Mouse (Mus musculus) intestine, postnatal 0 days (tissue): Measurements from ENCODE around the gene Soat2. TPM values are rescaled to one million over a fixed set of nuclear protein-coding genes. Genes with fewer than 3 reads are reported as not detected.
A peak's percentile ranks its signal among the peaks of the same experiment; 100 is the strongest.
"Not testable (repeated sequence)": the region's sequence is repeated elsewhere in the genome, so short reads cannot be mapped to it uniquely, and the experiment has no call there.

Experiments used
- ATAC-seq: fragments of 200-750 bp; cut with Nextera tagmentation; 2 replicates; pipeline ENCODE4 v1.8.0; 2017; ENCODE audit warnings: mild to moderate bottlenecking, moderate TSS enrichment, moderate library complexity
- H3K27ac ChIP-seq: fragments of 300-500 bp; sonication (generic); 2 replicates; pipeline ENCODE4 v1.5.1; 2014; ENCODE audit warnings: mild to moderate bottlenecking, low read depth, low read length, moderate library complexity
- H3K27me3 ChIP-seq: fragments of 300-500 bp; sonication (generic); replicated peaks from 2 replicates; pipeline ENCODE4 v1.6.1; 2014; ENCODE audit warnings: low read length, mixed read lengths; ENCODE audit not compliant: control insufficient read depth, insufficient read depth
- H3K36me3 ChIP-seq: fragments of 300-500 bp; sonication (generic); 2 replicates; pipeline ENCODE4 v1.6.1; 2014; ENCODE audit warnings: mild to moderate bottlenecking, moderate library complexity; ENCODE audit not compliant: control insufficient read depth, insufficient read depth
- H3K4me1 ChIP-seq: fragments of 300-500 bp; sonication (generic); replicated peaks from 2 replicates; pipeline ENCODE4 v1.6.1; 2014; ENCODE audit warnings: antibody characterized with exemption, low read length, mixed read lengths; ENCODE audit not compliant: control insufficient read depth, insufficient read depth
- H3K4me2 ChIP-seq: fragments of 300-500 bp; sonication (generic); replicated peaks from 2 replicates; pipeline ENCODE4 v1.6.1; 2014; ENCODE audit warnings: low read depth, mild to moderate bottlenecking, moderate library complexity
- H3K4me3 ChIP-seq: fragments of 300-500 bp; sonication (generic); 2 replicates; pipeline ENCODE4 v1.5.1; 2014; ENCODE audit warnings: low read depth, low read length
- H3K9ac ChIP-seq: fragments of 300-500 bp; sonication (generic); 2 replicates; pipeline ENCODE4 v1.6.1; 2014; ENCODE audit warnings: mild to moderate bottlenecking, low read depth, low read length
- H3K9me3 ChIP-seq: fragments of 300-500 bp; sonication (generic); 2 replicates; pipeline ENCODE4 v1.6.1; 2016; ENCODE audit warnings: mixed run types; ENCODE audit not compliant: control insufficient read depth
- CTCF ChIP-seq: sonication (generic); IDR thresholded peaks from 2 replicates; pipeline ENCODE4 v1.5.1; 2016; ENCODE audit warnings: low read depth, mild to moderate bottlenecking, control low read depth, antibody characterized with exemption, moderate library complexity
- WGBS: fragments of 180-500 bp; shearing (Covaris S2); extraction: QIAGEN DNeasy Blood & Tissue Kit; methylation state at CpG from one replicate; pipeline ENCODE4 v1.1.7; 2014; 5-methylcytosine and 5-hydroxymethylcytosine counted together
- polyA plus RNA-seq: library from polyadenylated mRNA; unstranded; fragments of >200 nt; fragmentation: Nextera tagmentation; extraction: Ambion mirVana; gene quantifications from 2 replicates; pipeline ENCODE4 v1.2.1, GENCODE M21; 2015

Soat2 gene
- polyA plus RNA-seq, 1 experiment from 2014 or later, result 52.7 TPM

- no peak overlapping the region for H3K4me2 ChIP-seq
- peak overlapping the region; percentile 88 for H3K27ac ChIP-seq
- ATAC-seq, result no peak
- H3K36me3 ChIP-seq, result no peaks in the 10 kb centered on the region; the same call in 1 of the 2 replicates
- H3K9me3 ChIP-seq, result no peaks in the 10 kb centered on the region
- H3K27me3 ChIP-seq, result 0 out of 2 replicates have a peak, but pooled peaks cover 2% of the 10 kb centered on the region
- no peak overlapping the region for H3K9ac ChIP-seq
- H3K4me1 ChIP-seq, result no peaks in the 10 kb centered on the region
- no peak overlapping the region for H3K4me3 ChIP-seq
- TF ChIP-seq CTCF, result no peak
- 52% methylated on average over 4 of the region's 4 CpGs for WGBS
These were observed 765 bp upstream of the Soat2 start for GRCm38 (mm10) chr15:102149561-102149960.

- Histone ChIP-seq H3K27me3 (no peaks in the 10 kb centered on the region), H3K36me3 (peaks cover 3% of the 10 kb centered on the region; the same call in 1 of the 2 replicates), H3K9me3 (no peaks in the 10 kb centered on the region), H3K4me1 (no peaks in the 10 kb centered on the region), H3K4me3 (no peak overlapping the region), H3K27ac (no peak overlapping the region), H3K4me2 (no peak overlapping the region), H3K9ac (no peak overlapping the region)
- ATAC-seq, result no peak
- WGBS, result 50% methylated on average over 4 of the region's 4 CpGs
- TF ChIP-seq CTCF, result no peak
These were observed 2.3 kb downstream of the Soat2 start for GRCm38 (mm10) chr15:102152646-102153045.

GRCm38 (mm10) chr15:102155006-102155405 is 4.7 kb downstream of the Soat2 start:
- H3K27ac ChIP-seq, H3K4me1 ChIP-seq, ATAC-seq, H3K9me3 ChIP-seq, H3K27me3 ChIP-seq, H3K9ac ChIP-seq, H3K4me2 ChIP-seq, H3K4me3 ChIP-seq: not testable (repeated sequence)
- 96% methylated on average over 6 of the region's 6 CpGs for WGBS
- H3K36me3 ChIP-seq, result peaks cover 11% of the 10 kb centered on the region; the same call in 1 of the 2 replicates
- TF ChIP-seq CTCF, result peak; percentile 31

- no peak overlapping the region for H3K27ac ChIP-seq
- TF ChIP-seq CTCF, result no peak
- no peaks in the 10 kb centered on the region for H3K27me3 ChIP-seq
- peaks cover 14% of the 10 kb centered on the region; the same call in 1 of the 2 replicates for H3K36me3 ChIP-seq
- no peak overlapping the region for H3K9ac ChIP-seq
- ATAC-seq, result no peak
- no peak overlapping the region for H3K4me3 ChIP-seq
- H3K4me1 ChIP-seq, result no peaks in the 10 kb centered on the region
- no peaks in the 10 kb centered on the region for H3K9me3 ChIP-seq
- WGBS, result 51% methylated on average over 20 of the region's 20 CpGs
- no peak overlapping the region for H3K4me2 ChIP-seq
These were observed 6.5 kb downstream of the Soat2 start for GRCm38 (mm10) chr15:102156836-102157235.

GRCm38 (mm10) chr15:102160415-102161060 is 10.2 kb downstream of the Soat2 start:
- Histone ChIP-seq H3K27me3 (no peaks in the 10 kb centered on the region), H3K36me3 (peaks cover 14% of the 10 kb centered on the region; the same call in 1 of the 2 replicates), H3K4me3 (no peak overlapping the region), H3K9ac (no peak overlapping the region), H3K27ac (no peak overlapping the region), H3K4me1 (no peaks in the 10 kb centered on the region), H3K9me3 (no peaks in the 10 kb centered on the region), H3K4me2 (no peak overlapping the region)
- no peak for ATAC-seq
- WGBS, result 69% methylated on average over 26 of the region's 27 CpGs
- no peak for TF ChIP-seq CTCF

GRCm38 (mm10) chr15:102163900-102164693 is 13.8 kb downstream of the Soat2 start:
- H3K9ac ChIP-seq, result no peak overlapping the region

More at GRCm38 (mm10) chr15:102163900-102164693, 13.8 kb downstream of the Soat2 start:
- no peak overlapping the region for H3K4me2 ChIP-seq
- no peaks in the 10 kb centered on the region for H3K4me1 ChIP-seq
- H3K36me3 ChIP-seq, result peaks cover 3% of the 10 kb centered on the region; the same call in 1 of the 2 replicates
- H3K27ac ChIP-seq, result no peak overlapping the region
- no peaks in the 10 kb centered on the region for H3K27me3 ChIP-seq
- 57% methylated on average over 3 of the region's 3 CpGs for WGBS
- no peaks in the 10 kb centered on the region for H3K9me3 ChIP-seq
- no peak for ATAC-seq
- peak; percentile 41 for TF ChIP-seq CTCF
- H3K4me3 ChIP-seq, result no peak overlapping the region
